Mouse (Mus musculus): ENCODE measurements around the gene Cyp4f37.
"Not testable (repeated sequence)": the region's sequence is repeated elsewhere in the genome, so short reads cannot be mapped to it uniquely, and the experiment has no call there.

DNA sequence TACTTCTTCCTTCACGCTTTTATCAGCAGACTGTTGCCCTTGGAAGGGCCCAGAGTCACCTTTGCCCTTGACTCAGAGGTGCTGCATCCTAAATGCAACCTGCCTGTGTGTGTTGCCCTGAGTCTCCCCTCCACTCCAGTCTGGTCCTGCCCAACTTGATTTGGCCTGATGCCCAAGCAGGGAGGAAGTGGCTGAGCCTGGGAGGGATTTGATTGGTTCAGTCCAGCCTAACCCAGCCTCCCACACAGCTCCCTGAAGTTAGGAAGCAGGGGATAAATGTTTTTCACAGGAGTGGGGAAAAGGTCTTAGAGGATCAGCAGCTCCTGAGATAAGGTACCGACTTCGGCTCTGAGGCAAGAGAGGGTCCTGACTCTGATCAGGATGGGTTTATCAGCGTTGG, at the start of gene Cyp4f37:
- not testable (repeated sequence) for TF ChIP-seq CTCF (IDR thresholded peaks at IDR 0.05; ENCODE audit: control insufficient read depth, insufficient read depth, insufficient replicate concordance, low read depth, low read length); POLR2A (IDR thresholded peaks at IDR 0.05; ENCODE audit: control insufficient read depth, low read depth, low read length)
